17 mouse cellular contexts compared by ENCODE assay signal in the genomic region with DNA sequence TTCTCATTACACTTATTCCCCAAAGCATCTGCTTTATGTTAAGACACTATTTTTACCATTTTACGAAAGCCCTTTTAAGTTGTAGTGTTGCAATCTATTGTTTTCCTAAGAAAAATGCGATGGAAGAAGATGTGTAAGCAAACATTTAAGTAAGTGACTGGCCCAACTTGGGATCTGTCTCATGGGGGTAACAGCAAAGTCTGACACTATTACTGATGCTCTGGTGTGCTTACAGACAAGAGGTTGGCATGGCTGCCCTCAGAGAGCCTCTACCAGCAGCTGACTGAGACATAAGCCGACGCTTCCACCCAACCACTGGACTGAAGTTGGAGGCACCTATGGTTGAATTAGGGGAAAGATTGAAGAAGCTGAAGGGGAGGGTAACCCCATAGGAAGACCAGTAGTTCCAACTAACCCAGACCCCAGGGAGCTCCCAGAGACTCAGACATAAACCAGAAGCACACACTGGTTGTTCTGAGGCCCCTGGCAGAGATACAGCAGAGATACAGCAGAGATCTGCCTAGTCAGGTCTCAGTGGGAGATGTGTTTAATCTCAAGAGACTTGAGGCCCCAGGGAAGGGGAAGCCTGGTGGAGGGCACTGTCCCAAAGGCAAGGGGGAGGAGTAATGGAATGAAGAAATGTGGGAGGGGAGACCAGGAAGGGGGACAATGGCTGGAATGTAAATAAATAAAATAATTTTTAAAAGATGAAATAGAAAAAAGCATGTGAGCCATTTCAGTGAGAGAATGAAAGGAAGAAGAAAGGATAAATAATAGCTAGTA.
"Had no signal": no experiment of that assay in that cellular context is flagged by ENCODE, and none has a peak within 500 bp of the region (broad histone marks: within the 10 kb centered on the region; RNA-seq: fewer than 3 reads in every experiment).

No protein-coding gene starts in this region.

- H3K9ac ChIP-seq: liver, embryonic 13.5 days; midbrain, embryonic 13.5 days; neural tube, embryonic 13.5 days had no signal

- H3K4me3 ChIP-seq: liver, embryonic 13.5 days; midbrain, embryonic 10.5 days; midbrain, embryonic 13.5 days; myocyte; neural tube, embryonic 13.5 days had no signal

- H3K4me1 ChIP-seq: liver, embryonic 13.5 days; megakaryocyte, embryonic 14.5 days; midbrain, embryonic 10.5 days; midbrain, embryonic 13.5 days; neural tube, embryonic 13.5 days had no signal

- ATAC-seq: hindbrain, postnatal 0 days; inflammation-experienced regulatory T-cells, adult 6 months; midbrain, embryonic 13.5 days; midbrain, embryonic 16.5 days had no signal

- H3K27me3 ChIP-seq: liver, embryonic 13.5 days; megakaryocyte, embryonic 14.5 days; midbrain, embryonic 13.5 days; neural tube, embryonic 13.5 days had no signal

- H3K9me3 ChIP-seq: liver, embryonic 13.5 days; midbrain, embryonic 10.5 days; midbrain, embryonic 13.5 days; neural tube, embryonic 13.5 days had no signal

- H3K4me2 ChIP-seq: liver, embryonic 13.5 days; midbrain, embryonic 13.5 days; neural tube, embryonic 13.5 days had no signal

- H3K27ac ChIP-seq: hindbrain, postnatal 0 days; liver, embryonic 13.5 days; midbrain, embryonic 10.5 days; midbrain, embryonic 13.5 days; neural tube, embryonic 13.5 days had no signal

- DNase-seq: kidney, adult 8-10 months; kidney, postnatal 14 days; kidney, postnatal 4 days; liver, embryonic 13.5 days; lung, adult 2 months; retina, postnatal 1 day; right cerebral cortex, postnatal 25 days; spleen, adult 18-20 months; thymus, postnatal 25 days had no signal

- H3K36me3 ChIP-seq: liver, embryonic 13.5 days; midbrain, embryonic 10.5 days; midbrain, embryonic 13.5 days; neural tube, embryonic 13.5 days had no signal
